Mouse (Mus musculus): ENCODE measurements around the gene Kat6b.

Gene Kat6b

DNA sequence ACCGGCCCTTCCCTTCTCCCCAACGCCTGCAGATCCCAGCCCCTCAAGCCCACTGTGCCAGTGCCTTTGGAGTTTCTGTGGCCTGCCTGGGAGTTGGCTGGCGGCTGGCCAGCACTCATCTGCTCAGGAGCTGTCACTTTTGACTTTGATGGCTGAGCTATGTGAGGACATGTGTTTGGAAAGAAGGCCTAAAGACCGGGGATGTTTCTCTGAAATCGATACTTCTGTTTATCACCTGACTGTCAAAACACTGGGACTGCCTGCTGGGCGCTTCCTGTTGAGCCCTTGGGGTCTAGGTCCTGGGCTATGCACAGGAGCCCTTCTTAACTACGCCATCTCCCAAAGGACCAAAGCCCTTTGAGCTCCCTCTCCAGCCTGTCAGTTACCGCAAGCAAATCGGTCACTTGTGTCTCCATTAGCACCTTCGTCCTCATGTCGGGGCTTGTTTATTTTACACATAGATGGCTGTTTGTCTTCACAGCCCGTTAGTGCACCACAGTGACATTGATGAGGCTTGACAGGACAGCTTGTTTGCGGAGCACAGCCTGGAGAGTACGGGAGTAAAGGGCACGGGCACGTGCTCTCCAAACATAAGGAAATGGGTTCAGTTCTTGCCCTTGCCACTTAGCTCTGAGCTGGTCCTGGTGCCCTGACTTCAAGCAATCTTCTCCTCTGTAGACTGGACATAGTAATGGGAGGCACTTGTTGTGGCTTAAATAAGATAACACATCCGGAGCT, 238.6 kb downstream of the Kat6b start:
- H3K36me3 ChIP-seq (ENCODE audit: control insufficient read depth, insufficient read depth, low read length, poor library complexity, severe bottlenecking), result no peaks in the 10 kb centered on the region
- DNase-seq (ENCODE audit: low read depth, low spot score), result no peak
- H3K27me3 ChIP-seq (ENCODE audit: control insufficient read depth, insufficient read depth, low read length, poor library complexity, severe bottlenecking), result no peaks in the 10 kb centered on the region

DNA sequence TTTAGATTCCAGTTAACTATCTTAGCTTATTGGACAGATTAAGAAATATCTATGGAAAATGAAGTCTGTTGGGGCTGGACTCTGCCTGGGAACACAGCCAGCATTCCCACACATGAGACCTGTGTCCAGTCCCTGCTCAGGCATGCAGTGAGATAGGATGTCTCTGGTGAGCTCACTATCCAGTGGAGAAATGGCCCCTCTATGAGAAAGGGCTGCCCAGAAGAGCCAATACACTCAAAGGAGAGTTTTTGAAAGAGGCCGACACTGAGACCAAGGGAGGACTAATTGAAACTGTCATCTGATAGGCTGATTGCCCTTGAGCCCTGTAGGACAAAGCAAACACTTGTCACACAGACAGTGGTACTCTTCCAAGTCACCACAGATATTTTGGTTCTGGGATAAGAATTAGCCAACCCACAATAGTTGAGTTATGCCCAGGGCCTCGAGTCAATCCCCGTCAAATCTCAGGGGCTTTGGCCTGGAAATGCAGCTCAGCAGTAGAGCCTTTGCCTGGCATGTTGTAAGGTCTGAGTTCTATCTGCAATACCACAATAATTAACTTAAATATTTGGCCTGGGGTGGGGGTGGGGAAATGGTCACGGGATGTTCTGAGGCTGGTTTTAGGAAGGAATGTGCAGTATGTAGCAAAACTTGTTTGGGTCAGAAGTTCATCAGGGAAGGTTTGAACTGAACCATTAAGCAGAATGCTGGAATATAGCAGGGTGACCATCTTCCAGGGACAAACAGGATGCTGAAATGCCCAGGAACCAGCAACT, 239.4 kb downstream of the Kat6b start:
- no peaks in the 10 kb centered on the region for H3K27me3 ChIP-seq (ENCODE audit: control insufficient read depth, insufficient read depth, low read length, poor library complexity, severe bottlenecking)
- DNase-seq (ENCODE audit: low read depth, low spot score), result no peak
- no peaks in the 10 kb centered on the region for H3K36me3 ChIP-seq (ENCODE audit: control insufficient read depth, insufficient read depth, low read length, poor library complexity, severe bottlenecking)
